Mouse (Mus musculus) brain, embryonic 18.5 days (tissue): ENCODE results near the gene Cyp2a4.
"Not testable (repeated sequence)": the region's sequence is repeated elsewhere in the genome, so short reads cannot be mapped to it uniquely, and the experiment has no call there.

Experiments
- DNase-seq: peaks from one replicate; pipeline ENCODE4 v3.0.0-alpha.2; 2012; ENCODE audit warnings: low read depth, low spot score

Gene Cyp2a4

GRCm38 (mm10) chr7:26306926-26307325 is at the start of gene Cyp2a4:
Cyp2a4 (plus strand) TSS chr7:26307169.
- DNase-seq = not testable (repeated sequence)

- not testable (repeated sequence) for DNase-seq
These were observed 46.9 kb upstream of the Cyp2a4 start, which contains the start of gene Vmn1r184 for GRCm38 (mm10) chr7:26260034-26260433. Vmn1r184 (plus strand) TSS chr7:26260334.

GRCm38 (mm10) chr7:26303429-26304166 is 3.4 kb upstream of the Cyp2a4 start:
- DNase-seq = not testable (repeated sequence)

GRCm38 (mm10) chr7:26311786-26312185 is 4.8 kb downstream of the Cyp2a4 start:
- DNase-seq = not testable (repeated sequence)

- not testable (repeated sequence) for DNase-seq
These were observed 8.2 kb downstream of the Cyp2a4 start for GRCm38 (mm10) chr7:26315194-26315593.

- not testable (repeated sequence) for DNase-seq
These were observed 8.8 kb downstream of the Cyp2a4 start for GRCm38 (mm10) chr7:26315809-26316208.

- not testable (repeated sequence) for DNase-seq
These were observed 13.4 kb downstream of the Cyp2a4 start for GRCm38 (mm10) chr7:26320361-26320760.

- not testable (repeated sequence) for DNase-seq
These were observed 43.2 kb downstream of the Cyp2a4 start for GRCm38 (mm10) chr7:26350177-26350576.

- DNase-seq = not testable (repeated sequence)
These were observed 45.3 kb downstream of the Cyp2a4 start for GRCm38 (mm10) chr7:26352258-26352657.

- DNase-seq = not testable (repeated sequence)
These were observed 49.8 kb downstream of the Cyp2a4 start for GRCm38 (mm10) chr7:26356719-26357118.
